Mouse (Mus musculus): ENCODE measurements at regions not wholly inside any gene's neighbourhood (a gene's known extent, or its start where the extent isn't known, plus 50 kb on each side); places are given as distances from the start of the nearest gene placed in this dataset.

DNA sequence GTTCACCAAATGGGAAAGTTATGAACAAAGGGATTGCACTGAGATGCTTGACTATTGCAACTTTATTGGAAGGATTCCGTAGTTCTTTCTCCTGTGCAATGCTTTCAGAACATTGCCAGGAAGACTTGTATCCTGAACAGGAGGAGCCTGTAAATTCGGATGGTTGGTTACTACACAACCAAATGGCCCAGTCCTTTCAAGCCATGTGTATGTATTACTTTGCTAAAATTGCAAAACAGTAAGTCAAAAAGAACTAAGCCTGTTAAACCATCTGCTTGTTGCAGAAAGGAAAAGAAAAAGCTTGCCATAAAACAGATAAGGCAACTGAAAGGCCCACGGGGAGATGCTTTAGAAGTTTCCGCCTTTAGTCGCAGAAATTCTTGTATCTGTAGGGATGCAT is 124.5 kb upstream of the Ccng1 start:
- no peak for TF ChIP-seq CTCF (IDR thresholded peaks at IDR 0.05; ENCODE audit: low read depth, low read length)
- no peak for TF ChIP-seq GATA1 (IDR thresholded peaks at IDR 0.05; ENCODE audit: borderline replicate concordance, low read length)
- no peak for TF ChIP-seq GATA2 (IDR thresholded peaks at IDR 0.05; ENCODE audit: borderline replicate concordance, low read depth, low read length)
- no peak for TF ChIP-seq POLR2AphosphoS5 (IDR thresholded peaks at IDR 0.05; ENCODE audit: insufficient replicate concordance, low read depth, low read length)
- no peak for TF ChIP-seq TAL1 (conservative IDR thresholded peaks at IDR 0.05; ENCODE audit: low read depth, low read length)
